Mouse (Mus musculus): ENCODE measurements at regions not wholly inside any gene's neighbourhood (a gene's known extent, or its start where the extent isn't known, plus 50 kb on each side); places are given as distances from the start of the nearest gene placed in this dataset.
"Not testable (repeated sequence)": the region's sequence is repeated elsewhere in the genome, so short reads cannot be mapped to it uniquely, and the experiment has no call there.

DNA sequence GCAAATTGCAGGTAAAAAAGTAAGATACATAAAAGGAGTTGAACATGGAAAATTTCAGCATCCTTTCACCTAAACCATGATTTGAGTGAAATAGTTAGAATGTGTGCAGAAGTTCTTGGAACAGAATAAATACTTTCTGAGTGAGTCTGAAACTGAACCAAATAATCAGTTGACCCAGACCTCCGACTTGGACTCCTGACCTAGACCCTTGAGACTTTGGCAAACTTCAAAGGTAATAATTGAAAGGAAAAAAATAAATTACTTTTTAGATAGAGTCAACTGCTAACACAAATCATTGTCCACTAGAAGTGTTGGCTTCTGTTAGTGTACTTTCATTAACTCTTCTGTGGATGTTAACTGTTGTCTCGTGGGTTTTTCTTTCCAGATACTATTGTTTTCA, 460.6 kb upstream of the Htr2a start:
- DNase-seq (ENCODE audit: extremely low spot score, low read depth, low spot score), result no peak

DNA sequence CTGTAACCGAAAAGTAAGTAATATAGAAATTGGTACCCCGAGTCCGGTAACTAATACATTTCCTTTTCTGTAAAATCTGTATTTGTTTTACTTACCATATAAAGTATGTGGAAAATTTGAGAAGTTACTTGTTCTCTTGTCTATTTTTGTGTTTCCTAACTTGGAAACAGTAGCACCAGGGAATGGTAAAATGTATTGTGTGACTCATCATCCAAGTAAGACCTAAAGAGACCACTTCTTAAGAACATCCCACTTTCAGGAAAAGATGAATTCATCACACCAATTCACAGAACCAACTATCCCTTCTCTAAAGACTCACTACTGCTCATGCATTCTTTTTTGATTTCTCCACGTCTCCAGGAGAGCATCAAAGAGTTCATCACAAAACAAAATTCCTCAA, 457.6 kb upstream of the Htr2a start:
- DNase-seq (ENCODE audit: extremely low spot score, low read depth, low spot score), result no peak

DNA sequence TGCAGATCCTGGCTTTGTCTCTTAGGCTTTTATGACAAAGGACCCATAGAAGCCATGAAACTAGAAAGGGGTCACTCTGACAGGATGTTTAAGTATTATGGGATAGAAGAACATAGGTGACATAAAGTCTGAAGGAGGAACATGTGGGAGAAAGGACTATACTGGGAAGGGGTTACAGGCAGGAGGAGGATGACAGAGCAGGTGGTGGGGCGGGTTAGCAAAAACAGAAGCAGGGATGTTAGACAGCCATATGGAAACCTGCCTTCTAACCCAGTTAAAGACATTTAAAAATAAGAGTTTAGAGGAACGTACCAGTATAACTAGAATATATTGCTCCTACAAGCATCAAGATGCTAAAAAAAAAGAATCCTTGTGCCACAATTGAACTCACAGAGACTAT, 438.9 kb upstream of the Htr2a start:
- no peak for DNase-seq (ENCODE audit: extremely low spot score, low read depth, low spot score)

DNA sequence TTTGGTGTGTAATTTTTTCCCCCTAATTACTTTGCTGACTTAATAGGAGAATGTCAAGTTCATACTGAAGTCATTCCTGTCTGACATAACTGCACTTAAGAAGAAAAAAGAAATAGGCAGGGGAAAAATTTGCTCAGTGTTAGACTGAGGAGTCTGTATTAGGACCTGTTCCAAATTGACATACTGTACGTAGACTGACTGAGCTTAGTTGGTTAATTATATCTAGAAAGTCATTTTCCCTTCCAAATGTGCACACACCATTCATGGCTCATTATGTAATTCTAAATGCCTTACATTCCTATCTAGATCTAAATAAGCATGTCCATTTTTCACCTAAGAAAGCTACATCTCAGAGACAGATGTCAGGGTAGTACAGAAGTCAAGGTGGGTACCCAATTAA, 435.6 kb upstream of the Htr2a start:
- no peak for DNase-seq (ENCODE audit: extremely low spot score, low read depth, low spot score)

DNA sequence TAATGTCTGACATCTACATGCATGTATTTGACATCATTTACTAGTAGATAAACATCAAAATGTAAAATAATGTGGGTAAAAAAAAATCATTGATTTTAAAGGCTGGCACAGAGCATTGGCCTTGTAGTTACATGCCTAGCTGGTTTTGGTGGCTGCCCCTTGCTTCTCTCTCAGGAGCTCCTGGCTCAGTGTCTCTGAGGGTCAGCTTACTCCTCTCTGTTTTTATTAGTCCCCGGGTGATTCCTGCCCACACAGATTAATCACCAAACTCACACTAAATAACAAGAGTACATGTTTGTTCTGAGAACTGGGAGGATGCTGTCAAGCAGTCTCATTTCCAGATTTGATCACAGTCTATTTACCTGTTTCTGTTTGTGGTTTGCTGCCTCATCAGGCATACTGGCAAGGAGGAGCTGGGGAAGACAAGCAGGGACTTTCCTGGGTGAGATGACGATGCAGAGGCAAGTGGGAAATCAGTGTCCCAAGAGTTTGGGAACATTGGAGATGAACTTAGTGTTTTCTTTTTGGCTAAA, 422.7 kb upstream of the Htr2a start:
- no peak for DNase-seq (ENCODE audit: extremely low spot score, low read depth, low spot score)

DNA sequence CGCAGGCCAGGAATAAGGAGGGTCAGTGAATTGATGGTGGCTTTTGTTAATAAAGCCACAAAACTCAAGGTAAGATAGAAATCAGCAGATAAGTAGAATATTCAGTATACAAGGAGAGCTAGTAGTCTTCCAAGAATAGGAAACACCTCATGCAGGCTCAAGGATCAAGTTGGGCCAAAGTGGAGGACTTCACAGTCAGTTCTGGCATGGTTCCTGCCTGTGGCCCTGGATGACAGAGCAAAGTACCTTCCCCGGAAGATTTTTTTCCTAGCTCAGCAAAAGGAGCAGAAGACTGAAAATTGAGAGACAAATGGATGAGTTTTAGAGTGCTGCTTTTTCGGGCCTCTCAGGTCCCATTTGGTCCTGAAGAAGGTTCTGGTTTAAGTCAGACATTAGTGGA, 420.9 kb upstream of the Htr2a start:
- no peak for DNase-seq (ENCODE audit: extremely low spot score, low read depth, low spot score)

DNA sequence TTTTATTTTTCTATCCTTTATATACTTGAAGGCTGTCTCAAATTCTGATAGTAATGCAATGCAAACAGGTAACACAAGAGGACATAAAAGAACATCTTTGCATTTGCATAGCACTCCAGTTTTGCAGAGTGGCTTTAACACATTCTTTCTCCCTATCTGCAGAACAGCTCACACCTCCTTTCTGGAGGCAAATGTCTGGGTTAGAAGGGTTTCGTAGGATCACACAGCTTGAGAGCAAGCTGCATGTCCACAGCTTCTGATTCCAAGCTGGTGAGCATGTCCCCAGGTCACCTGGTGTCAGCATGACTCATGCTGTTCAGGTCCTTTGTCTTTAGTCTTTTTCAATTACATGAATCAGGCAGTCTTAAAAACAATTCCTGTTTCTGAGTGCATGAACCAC, 418.5 kb upstream of the Htr2a start:
- no peak for DNase-seq (ENCODE audit: extremely low spot score, low read depth, low spot score)

DNA sequence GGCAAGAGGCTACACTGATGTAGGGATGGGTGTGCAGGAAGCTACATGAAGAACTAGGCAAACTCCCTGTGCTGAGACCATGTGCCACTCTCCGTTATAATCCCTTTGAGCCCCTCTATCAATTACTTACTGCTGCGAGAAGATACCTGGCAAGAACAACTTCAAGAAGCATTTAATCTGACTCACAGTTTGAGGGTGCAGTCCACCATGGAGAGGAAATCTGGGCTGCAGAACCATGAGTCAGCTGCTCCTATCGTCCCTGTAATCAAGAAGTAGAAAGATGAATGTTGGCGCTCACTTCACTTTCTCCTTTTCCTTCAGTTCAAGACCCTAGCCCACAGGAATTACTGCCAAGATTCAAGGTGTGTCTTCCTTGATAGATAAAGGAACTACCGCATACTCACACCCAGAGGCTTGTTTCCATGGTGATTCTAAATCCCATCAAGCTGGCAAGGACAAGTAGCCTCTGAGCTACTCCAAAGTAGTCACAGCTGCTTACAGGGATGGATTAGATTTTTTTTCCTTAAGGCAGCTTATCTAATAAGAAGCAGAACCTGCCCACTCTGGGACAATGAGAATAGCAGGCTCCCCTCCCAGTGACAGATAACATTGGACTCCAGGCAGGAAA, 411.0 kb upstream of the Htr2a start:
- DNase-seq (ENCODE audit: extremely low spot score, low read depth, low spot score), result no peak

DNA sequence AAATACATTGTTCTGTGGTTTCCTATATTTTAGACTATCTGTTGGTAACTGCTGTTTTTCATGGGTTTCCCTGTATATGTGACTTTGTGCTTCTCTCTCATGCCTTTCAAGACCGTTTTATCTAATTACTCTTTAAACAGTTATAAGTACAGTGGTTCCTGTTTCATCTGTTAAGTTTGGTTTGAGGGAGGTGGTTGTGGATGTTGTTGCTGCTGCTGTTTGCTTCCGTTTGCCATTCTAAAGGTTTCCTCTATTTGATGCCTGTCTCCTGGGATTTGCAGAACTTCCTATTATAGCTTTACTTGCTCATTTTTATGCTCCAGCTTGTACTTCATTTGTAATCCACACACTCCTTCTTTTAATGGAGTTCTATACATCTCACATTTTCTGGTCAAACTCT, 400.4 kb upstream of the Htr2a start:
- no peak for DNase-seq (ENCODE audit: extremely low spot score, low read depth, low spot score)

DNA sequence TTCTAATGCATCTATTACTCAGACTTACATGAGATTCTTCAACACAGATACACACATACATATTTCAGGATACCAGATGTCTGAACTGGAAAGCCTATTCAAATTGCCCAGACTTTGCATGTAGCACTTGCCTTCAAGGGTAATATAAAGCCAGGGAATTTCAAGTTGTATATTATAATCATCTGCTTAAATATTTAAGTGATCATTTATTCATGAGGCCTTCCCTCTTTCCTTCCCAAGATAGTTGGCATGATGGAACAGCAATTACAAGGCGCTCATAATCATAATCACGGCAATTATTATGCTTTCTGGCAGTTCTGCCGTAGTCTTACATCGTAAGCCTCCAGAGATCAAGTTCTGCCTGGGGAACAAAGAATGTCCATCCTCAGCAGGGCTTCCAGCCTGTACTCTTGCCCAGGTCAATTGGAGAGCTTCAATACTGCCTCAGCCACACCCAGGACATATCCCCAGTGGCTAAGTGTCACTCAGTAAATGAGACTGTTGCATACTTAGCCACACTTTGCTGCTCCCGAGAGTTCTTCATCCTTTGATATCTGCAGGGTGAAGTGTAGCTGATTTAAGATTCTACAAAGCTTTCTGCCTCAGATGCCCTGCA, 391.3 kb upstream of the Htr2a start:
- no peak for DNase-seq (ENCODE audit: extremely low spot score, low read depth, low spot score)

DNA sequence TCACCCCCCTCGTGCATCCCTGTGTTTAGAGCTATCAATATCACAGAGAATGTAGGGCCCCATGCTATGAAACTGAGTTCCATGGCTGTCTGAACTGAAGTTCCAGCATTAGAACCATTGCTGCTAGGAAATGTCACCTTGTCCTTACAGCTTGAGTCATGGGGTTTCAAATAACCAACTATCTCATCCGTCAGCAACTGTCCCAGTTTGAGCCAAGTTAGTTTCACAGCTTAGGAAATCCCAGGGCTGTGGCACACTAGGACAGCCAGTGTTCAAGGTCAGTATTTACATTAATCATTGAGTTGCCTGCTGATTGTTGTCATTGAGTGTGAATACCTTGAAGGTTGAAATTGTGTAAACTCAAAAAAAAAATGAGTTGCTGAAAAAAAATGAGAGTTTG, 390.6 kb upstream of the Htr2a start:
- no peak for DNase-seq (ENCODE audit: extremely low spot score, low read depth, low spot score)

DNA sequence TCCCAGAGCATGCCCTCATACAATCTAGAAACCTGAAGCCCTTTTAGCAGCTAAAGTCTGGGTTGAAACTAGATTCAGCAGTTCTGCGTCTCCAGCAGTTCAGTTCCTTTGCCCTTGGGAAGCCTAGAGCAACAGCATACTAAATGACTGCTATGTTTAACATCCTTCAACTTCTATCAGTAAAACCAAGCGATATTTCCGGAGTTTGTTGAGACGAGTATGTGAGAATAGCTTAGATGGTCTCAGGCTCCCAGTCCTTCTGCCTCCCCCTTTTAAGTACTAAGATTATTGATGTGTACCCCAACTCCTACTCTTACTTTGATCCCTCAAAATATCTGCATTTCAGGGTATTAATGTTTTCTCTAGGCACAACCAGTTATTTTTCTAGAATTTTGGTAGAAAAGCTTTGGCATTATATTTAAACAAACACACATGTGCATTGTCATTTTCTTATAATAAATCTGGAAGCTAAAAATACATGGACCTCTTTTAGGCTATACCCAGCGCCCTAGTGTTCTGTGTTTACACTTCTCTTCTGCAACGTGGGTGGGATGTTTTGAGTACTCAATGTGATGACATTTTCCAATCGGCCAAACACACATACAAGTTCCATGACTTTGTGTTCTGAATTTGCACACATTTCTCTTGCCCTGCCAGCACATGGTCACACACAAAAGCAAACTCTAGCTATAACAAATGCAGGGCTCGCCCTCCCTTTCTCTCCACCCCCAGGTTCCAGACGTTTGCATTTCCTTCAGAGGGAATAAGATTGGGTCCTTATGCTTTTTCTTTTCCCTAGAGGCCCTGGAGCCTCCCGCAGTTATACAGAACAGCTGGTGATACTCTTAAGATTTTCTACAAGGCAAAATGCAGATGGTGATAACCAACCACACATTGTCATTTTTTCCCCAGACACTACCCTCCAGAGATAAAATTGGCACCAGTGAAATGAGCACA, 388.2 kb upstream of the Htr2a start:
- no peak for DNase-seq (ENCODE audit: extremely low spot score, low read depth, low spot score)

DNA sequence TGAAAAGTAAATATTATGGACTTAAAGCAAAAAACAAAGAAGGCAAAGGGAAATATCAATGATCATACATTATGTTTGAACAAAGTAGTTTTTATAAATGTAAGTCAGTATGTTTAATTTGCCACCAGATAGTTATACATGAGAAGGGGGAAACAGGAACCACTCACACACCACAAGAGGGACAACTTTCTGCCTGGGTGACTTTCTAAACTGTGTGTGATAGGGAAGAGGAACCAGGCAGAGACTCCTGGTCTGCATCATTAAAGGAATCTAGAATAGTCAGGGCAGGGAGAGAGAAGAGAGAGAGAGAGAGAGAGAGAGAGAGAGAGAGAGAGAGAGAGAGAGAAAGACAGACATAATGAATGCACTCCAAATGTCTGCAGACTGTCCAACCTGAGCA, 385.6 kb upstream of the Htr2a start:
- no peak for DNase-seq (ENCODE audit: extremely low spot score, low read depth, low spot score)

DNA sequence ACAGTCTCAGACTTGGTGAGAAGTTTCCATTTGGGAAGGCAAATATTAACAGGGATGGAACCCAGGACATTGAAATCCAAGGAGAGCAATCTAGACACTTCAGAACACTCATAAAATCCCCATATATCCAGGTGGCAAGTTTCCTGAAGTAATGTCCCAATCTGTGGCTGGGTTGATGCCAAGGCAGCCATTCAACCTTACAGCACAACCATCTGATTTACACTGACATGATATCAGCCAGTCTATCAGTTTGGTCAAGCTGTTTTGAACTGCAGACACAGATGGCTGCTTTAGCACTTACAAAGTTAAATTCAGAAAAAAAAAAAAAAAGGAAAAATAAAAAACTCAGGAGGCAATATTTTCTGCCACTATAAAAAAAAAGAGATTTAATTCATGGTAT, 381.2 kb upstream of the Htr2a start:
- DNase-seq (ENCODE audit: extremely low spot score, low read depth, low spot score), result no peak

DNA sequence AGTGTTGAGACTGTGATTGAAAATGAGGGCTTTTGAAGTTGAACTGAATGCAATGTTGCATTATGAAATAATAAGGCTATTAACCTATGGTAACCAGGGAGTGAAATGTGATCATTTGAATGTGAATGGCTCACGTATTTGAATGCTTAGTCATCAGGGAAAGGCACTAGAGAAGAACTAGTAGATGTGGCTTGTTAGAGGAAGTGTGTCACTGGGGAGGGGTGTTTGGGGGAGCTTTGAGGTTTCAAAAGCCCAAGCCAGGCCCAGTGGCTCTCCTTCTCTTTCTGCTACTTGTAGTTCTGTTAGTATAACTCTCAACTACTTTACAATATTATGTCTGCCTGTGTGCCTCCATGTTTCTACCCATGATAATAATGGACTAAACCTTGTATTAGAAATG, 373.6 kb upstream of the Htr2a start:
- no peak for DNase-seq (ENCODE audit: extremely low spot score, low read depth, low spot score)

DNA sequence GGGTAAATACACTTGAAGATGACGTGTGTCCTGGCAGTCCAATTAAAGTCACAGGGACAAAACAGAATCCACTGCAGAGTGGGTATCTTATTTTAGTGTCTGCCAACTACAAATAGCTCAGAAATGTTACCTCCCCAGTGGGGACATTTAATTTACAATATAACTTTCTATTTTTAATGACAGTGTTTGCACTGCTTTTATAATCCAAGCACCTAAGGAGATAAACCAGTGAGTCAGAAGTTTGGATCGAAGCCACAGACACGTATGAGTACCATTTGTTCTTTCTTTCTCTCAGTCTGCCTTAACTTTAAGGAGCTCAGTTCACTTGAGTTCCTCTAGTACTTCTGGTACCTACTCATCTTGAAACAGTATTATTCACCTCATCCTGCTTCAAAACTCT, 346.1 kb upstream of the Htr2a start:
- DNase-seq (ENCODE audit: extremely low spot score, low read depth, low spot score), result no peak

DNA sequence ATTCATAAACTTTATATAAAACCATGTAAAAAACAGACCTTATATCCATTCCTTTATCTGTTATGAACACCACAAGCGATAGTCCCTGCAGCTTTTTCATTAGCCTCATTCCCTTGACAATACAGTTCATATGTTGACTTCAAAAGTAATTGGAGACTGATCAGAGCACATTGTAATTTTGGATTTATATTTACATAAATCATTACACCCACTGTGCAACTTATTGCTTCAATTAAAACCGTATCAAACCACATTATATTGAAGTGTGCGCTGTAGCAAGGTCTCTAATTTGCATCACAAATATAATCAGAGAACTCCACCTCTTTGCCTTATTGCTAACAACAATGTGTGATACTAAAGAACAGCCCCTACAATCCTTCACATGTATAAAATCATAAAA, 336.2 kb upstream of the Htr2a start:
- DNase-seq (ENCODE audit: extremely low spot score, low read depth, low spot score), result no peak

DNA sequence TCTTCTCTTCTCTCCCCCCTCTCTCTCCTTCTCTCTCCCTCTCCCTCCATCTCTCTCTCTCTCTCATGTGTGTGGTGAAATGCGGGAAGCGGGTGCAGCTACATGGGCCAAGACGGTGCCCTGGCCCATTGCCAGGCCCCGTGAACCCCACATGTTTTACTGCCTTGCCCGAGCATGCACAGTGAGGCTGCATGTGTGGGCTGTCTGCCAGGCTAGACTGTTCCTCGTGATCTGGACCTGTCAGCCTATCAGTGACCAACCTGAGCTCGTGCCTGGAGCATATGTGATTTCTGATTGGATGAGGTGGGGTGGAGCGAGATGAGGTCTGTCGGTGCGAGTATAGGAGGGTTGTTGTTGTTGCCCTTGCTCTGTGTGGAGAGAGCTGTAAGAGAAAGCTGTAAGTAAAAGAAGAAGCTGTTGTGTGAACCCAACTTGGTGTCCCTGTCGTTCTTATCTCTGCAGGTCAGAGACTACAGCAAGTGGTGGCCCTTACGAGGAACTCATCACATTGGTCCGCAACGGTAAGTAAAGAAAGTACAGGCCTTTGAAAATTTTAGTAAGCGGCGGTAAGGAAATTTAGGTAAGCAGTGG, 333.8 kb upstream of the Htr2a start:
- no peak for DNase-seq (ENCODE audit: extremely low spot score, low read depth, low spot score)

DNA sequence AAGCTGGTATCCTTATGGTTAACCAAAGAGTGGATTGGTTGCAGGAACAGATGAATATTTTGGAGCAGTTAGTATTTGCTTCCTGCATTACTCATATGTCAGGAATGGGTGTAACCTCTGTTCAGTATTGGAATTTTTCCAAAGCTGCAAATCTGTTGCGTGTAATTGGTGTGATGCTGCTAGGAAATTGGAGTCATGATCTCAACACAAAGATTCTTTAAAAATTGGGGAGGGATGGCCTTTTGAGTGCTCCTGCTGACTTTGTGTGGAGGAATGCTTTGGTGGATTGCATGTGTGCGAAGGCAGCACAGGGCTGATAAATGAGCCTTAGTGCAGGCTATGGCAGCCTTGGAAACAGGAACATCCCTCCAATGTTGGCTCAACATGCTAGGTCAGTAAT, 331.2 kb upstream of the Htr2a start:
- DNase-seq (ENCODE audit: extremely low spot score, low read depth, low spot score), result not testable (repeated sequence)

DNA sequence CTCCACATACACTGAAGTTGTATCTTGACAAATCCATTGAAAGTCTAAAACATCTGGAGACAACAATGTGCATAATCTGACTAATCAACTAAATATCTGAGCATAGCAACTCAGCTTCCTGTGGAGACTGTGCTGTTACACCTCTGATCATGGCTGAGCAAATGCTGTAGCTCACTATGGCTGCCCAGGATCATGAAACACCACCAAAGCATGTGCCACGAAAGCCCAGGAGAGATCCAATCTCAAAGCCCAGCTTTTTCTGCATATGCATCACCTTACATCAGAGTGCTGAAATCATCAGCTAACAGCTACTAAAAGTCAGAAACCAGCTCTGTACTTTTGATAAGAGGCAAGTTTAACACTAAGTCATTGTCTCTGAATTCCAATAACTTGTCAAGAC, 313.3 kb upstream of the Htr2a start:
- no peak for DNase-seq (ENCODE audit: extremely low spot score, low read depth, low spot score)

DNA sequence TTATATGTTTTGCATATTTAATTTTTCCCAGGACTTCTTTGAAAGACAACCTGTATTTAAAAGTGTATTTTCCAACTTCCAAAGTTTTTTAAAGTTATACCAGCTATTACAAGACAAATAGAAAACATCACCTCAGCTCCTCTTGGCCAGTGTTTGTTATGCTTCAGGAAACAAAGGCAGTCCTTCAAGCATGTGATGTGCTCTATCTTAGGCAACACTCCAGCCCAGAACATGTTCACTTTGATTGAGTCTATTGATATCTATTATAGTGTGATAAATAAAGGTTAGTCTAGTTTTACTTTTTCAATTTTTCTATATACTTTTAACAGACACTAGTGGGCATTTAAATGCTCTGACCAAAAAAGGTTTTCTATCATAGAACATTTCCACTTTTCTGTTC, 289.9 kb upstream of the Htr2a start:
- no peak for DNase-seq (ENCODE audit: extremely low spot score, low read depth, low spot score)

DNA sequence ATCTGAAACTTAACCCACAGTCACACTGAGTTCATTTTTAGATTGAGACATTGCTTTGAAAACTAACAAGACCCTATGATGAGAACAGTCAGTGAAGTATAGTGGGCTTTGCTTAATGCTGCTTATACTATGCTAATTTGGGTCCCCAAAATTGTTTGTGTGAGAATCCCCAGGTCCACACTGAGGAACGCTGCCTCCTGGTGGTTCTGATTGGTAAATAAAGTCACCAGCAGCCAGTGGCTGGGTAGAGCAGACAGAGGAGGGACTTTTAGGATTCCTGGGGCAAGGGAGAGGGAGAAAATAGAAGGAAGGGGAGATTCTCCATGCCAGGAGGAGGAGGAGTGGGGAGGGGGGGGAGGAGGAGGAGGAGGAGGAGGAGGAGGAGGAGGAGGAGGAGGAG, 288.4 kb upstream of the Htr2a start:
- no peak for DNase-seq (ENCODE audit: extremely low spot score, low read depth, low spot score)

Data from hindlimb bud, embryonic 11.5 days (tissue).